Mouse (Mus musculus): Measurements from ENCODE around the gene Sirt2.
A peak's percentile ranks its signal among the peaks of the same experiment; 100 is the strongest.

The Sirt2 gene

GRCm38 (mm10) chr7:28766173-28766879, at the start of gene Sirt2:
TSS of gene Sirt2 (plus strand) at chr7:28766735.
- peak; percentile 96 for DNase-seq (ENCODE audit: low spot score)

- DNase-seq (ENCODE audit: low spot score): no peak
These were observed 48.8 kb upstream of the Sirt2 start for GRCm38 (mm10) chr7:28717726-28718125.

GRCm38 (mm10) chr7:28719159-28719558, 47.4 kb upstream of the Sirt2 start:
- DNase-seq (ENCODE audit: low spot score): no peak

- no peak for DNase-seq (ENCODE audit: low spot score)
These were observed 46.9 kb upstream of the Sirt2 start for GRCm38 (mm10) chr7:28719650-28720049.

- DNase-seq (ENCODE audit: low spot score): no peak
These were observed 45.6 kb upstream of the Sirt2 start for GRCm38 (mm10) chr7:28720753-28721537.

GRCm38 (mm10) chr7:28722079-28722478, 44.5 kb upstream of the Sirt2 start:
- no peak for DNase-seq (ENCODE audit: low spot score)

- DNase-seq (ENCODE audit: low spot score): no peak
These were observed 41.9 kb upstream of the Sirt2 start for GRCm38 (mm10) chr7:28724613-28725012.

- peak; percentile 44 for DNase-seq (ENCODE audit: low spot score)
These were observed 39.9 kb upstream of the Sirt2 start for GRCm38 (mm10) chr7:28726600-28726999.

GRCm38 (mm10) chr7:28727649-28728340, 38.7 kb upstream of the Sirt2 start:
- no peak for DNase-seq (ENCODE audit: low spot score)

GRCm38 (mm10) chr7:28732341-28733142, 34.0 kb upstream of the Sirt2 start:
- DNase-seq (ENCODE audit: low spot score): peak; percentile 58

GRCm38 (mm10) chr7:28733211-28733610, 33.3 kb upstream of the Sirt2 start:
- DNase-seq (ENCODE audit: low spot score): no peak

- DNase-seq (ENCODE audit: low spot score): no peak
These were observed 30.8 kb upstream of the Sirt2 start for GRCm38 (mm10) chr7:28735701-28736100.

GRCm38 (mm10) chr7:28739829-28740228, 26.7 kb upstream of the Sirt2 start:
- no peak for DNase-seq (ENCODE audit: low spot score)

- no peak for DNase-seq (ENCODE audit: low spot score)
These were observed 25.6 kb upstream of the Sirt2 start for GRCm38 (mm10) chr7:28740949-28741348.

- no peak for DNase-seq (ENCODE audit: low spot score)
These were observed 25.2 kb upstream of the Sirt2 start for GRCm38 (mm10) chr7:28741368-28741708.

- DNase-seq (ENCODE audit: low spot score): peak; percentile 96
These were observed 24.7 kb upstream of the Sirt2 start, which contains the start of the genes Mrps12 and Sars2 for GRCm38 (mm10) chr7:28741709-28742438. TSS of gene Mrps12 (minus strand) at chr7:28741820. TSS of gene Sars2 (plus strand) at chr7:28741992.

- no peak for DNase-seq (ENCODE audit: low spot score)
These were observed 16.6 kb upstream of the Sirt2 start for GRCm38 (mm10) chr7:28749935-28750334.

GRCm38 (mm10) chr7:28756079-28756478, 10.5 kb upstream of the Sirt2 start, which contains the start of gene Ccer2:
TSS of gene Ccer2 (plus strand) at chr7:28756174.
- no peak for DNase-seq (ENCODE audit: low spot score)

- no peak for DNase-seq (ENCODE audit: low spot score)
These were observed 7.9 kb upstream of the Sirt2 start for GRCm38 (mm10) chr7:28758623-28759022.

GRCm38 (mm10) chr7:28761907-28762306, 4.6 kb upstream of the Sirt2 start:
- no peak for DNase-seq (ENCODE audit: low spot score)

GRCm38 (mm10) chr7:28765211-28765610, 1.3 kb upstream of the Sirt2 start:
- no peak for DNase-seq (ENCODE audit: low spot score)
